ENCODE assay signal across 16 mouse cellular contexts in the genomic region with DNA sequence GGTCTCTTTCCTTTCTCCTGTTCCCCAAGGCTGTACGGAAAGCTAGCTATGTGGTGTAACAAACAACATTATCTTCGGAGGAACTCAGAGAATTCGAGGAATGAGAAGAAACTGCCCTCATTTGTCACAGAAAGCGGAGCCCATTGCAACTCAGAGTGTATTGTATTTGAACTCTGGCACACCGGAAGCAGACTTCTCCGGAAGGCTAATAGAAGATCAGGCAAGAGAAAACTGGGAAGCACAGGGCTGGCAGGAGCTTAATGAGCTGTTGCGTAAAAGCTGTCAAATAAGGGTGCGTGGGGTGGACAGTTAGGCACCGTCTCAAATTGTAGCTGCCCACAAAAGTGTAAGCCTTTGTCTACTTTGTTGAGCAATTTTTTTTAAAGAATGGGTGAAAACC. TPM values are rescaled to one million over a fixed set of nuclear protein-coding genes. Genes with fewer than 3 reads are reported as not detected.
A peak's percentile ranks its signal among the peaks of the same experiment; 100 is the strongest.
DNase-seq lines count a peak whose midpoint lies in the region; ATAC-seq lines count a peak whose summit lies in the region.
"Had no signal": no experiment of that assay in that cellular context is flagged by ENCODE, and none has a peak within 500 bp of the region (broad histone marks: within the 10 kb centered on the region; RNA-seq: fewer than 3 reads in every experiment).

No protein-coding gene starts in this region.

- H3K27ac ChIP-seq in forebrain, embryonic 10.5 days: peak overlapping the region; percentile 51; the same call in 1 of the 2 replicates
- no peak overlapping the region for H3K27ac ChIP-seq in forebrain, embryonic 11.5 days (ENCODE audit: low read depth, low read length)
- H3K27ac ChIP-seq in midbrain, embryonic 14.5 days (replicated peaks; ENCODE audit: low read depth, low read length): no peak overlapping the region
- no peak overlapping the region for H3K27ac ChIP-seq in midbrain, embryonic 11.5 days (ENCODE audit: low read depth, low read length)
- H3K27ac ChIP-seq: hindbrain, embryonic 15.5 days; liver, embryonic 14.5 days had no signal

- peaks cover 47% of the 10 kb centered on the region for H3K4me1 ChIP-seq in forebrain, embryonic 10.5 days
- peaks cover 6% of the 10 kb centered on the region for H3K4me1 ChIP-seq in forebrain, embryonic 11.5 days (replicated peaks; ENCODE audit: control insufficient read depth, insufficient read depth, low read length)
- peaks cover 7% of the 10 kb centered on the region; the same call in 1 of the 2 replicates for H3K4me1 ChIP-seq in midbrain, embryonic 14.5 days (ENCODE audit: control insufficient read depth, insufficient read depth, low read length)
- H3K4me1 ChIP-seq in midbrain, embryonic 11.5 days (ENCODE audit: control insufficient read depth, insufficient read depth, low read length): no peaks in the 10 kb centered on the region; the same call in 1 of the 2 replicates

- peaks cover 12% of the 10 kb centered on the region; the same call in 1 of the 2 replicates for H3K9me3 ChIP-seq in forebrain, embryonic 10.5 days
- H3K9me3 ChIP-seq in forebrain, embryonic 11.5 days (ENCODE audit: control insufficient read depth, low read length): no peaks in the 10 kb centered on the region
- H3K9me3 ChIP-seq in midbrain, embryonic 14.5 days (ENCODE audit: control insufficient read depth, low read length): no peaks in the 10 kb centered on the region
- H3K9me3 ChIP-seq in midbrain, embryonic 11.5 days (ENCODE audit: control insufficient read depth, low read length): no peaks in the 10 kb centered on the region
- H3K9me3 ChIP-seq: hindbrain, embryonic 15.5 days had no signal

- H3K9ac ChIP-seq in forebrain, embryonic 11.5 days (ENCODE audit: low read length): no peak overlapping the region
- H3K9ac ChIP-seq in midbrain, embryonic 14.5 days (replicated peaks; ENCODE audit: low read length): no peak overlapping the region
- H3K9ac ChIP-seq in midbrain, embryonic 11.5 days (ENCODE audit: low read length): no peak overlapping the region
- H3K9ac ChIP-seq: hindbrain, embryonic 15.5 days; liver, embryonic 14.5 days had no signal

- no peaks in the 10 kb centered on the region for H3K36me3 ChIP-seq in forebrain, embryonic 10.5 days (replicated peaks)
- no peaks in the 10 kb centered on the region for H3K36me3 ChIP-seq in forebrain, embryonic 11.5 days (ENCODE audit: control insufficient read depth, insufficient read depth, low read length)
- no peaks in the 10 kb centered on the region for H3K36me3 ChIP-seq in midbrain, embryonic 14.5 days (ENCODE audit: control insufficient read depth, insufficient read depth, low read length)
- H3K36me3 ChIP-seq in midbrain, embryonic 11.5 days (ENCODE audit: control insufficient read depth, insufficient read depth, low read length): no peaks in the 10 kb centered on the region
- H3K36me3 ChIP-seq: hindbrain, embryonic 15.5 days had no signal

- H3K27me3 ChIP-seq in forebrain, embryonic 10.5 days (ENCODE audit: poor library complexity, severe bottlenecking): peaks cover 75% of the 10 kb centered on the region
- H3K27me3 ChIP-seq in forebrain, embryonic 11.5 days (ENCODE audit: control insufficient read depth, insufficient read depth, low read length): peaks cover 13% of the 10 kb centered on the region
- no peaks in the 10 kb centered on the region for H3K27me3 ChIP-seq in midbrain, embryonic 14.5 days (ENCODE audit: control insufficient read depth, insufficient read depth, low read length)
- H3K27me3 ChIP-seq in midbrain, embryonic 11.5 days (ENCODE audit: control insufficient read depth, insufficient read depth, low read length): no peaks in the 10 kb centered on the region
- H3K27me3 ChIP-seq: hindbrain, embryonic 15.5 days had no signal

- WGBS in forebrain, embryonic 10.5 days: 40% methylated on average over 9 of the region's 9 CpGs
- 32% methylated on average over 9 of the region's 9 CpGs for WGBS in forebrain, embryonic 11.5 days
- WGBS in midbrain, embryonic 14.5 days: 71% methylated on average over 9 of the region's 9 CpGs
- 69% methylated on average over 9 of the region's 9 CpGs for whole genome bisulfite sequencing in midbrain, embryonic 11.5 days

- no peak overlapping the region for H3K4me3 ChIP-seq in forebrain, embryonic 10.5 days
- no peak overlapping the region for H3K4me3 ChIP-seq in forebrain, embryonic 11.5 days (ENCODE audit: low read depth, low read length)
- no peak overlapping the region for H3K4me3 ChIP-seq in midbrain, embryonic 14.5 days (replicated peaks; ENCODE audit: low read depth, low read length)
- H3K4me3 ChIP-seq in midbrain, embryonic 11.5 days (ENCODE audit: low read depth, low read length): no peak overlapping the region
- H3K4me3 ChIP-seq: erythroblast, embryonic 14.5 days; hindbrain, embryonic 15.5 days had no signal

- ATAC-seq in forebrain, embryonic 11.5 days (replicated peaks; ENCODE audit: low FRiP score): no peak
- no peak for ATAC-seq in midbrain, embryonic 14.5 days (ENCODE audit: low FRiP score, low TSS enrichment)
- ATAC-seq in midbrain, embryonic 11.5 days (ENCODE audit: low FRiP score): no peak
- ATAC-seq in cerebellum, adult (ENCODE audit: insufficient number of reproducible peaks, low FRiP score, low TSS enrichment): no peak

- no peak for DNase-seq in forebrain, embryonic 10.5 days (ENCODE audit: extremely low spot score, low spot score)
- DNase-seq in forebrain, embryonic 11.5 days (ENCODE audit: low spot score): no peak
- peak; percentile 9 for DNase-seq in midbrain, embryonic 14.5 days
- DNase-seq in midbrain, embryonic 11.5 days (ENCODE audit: low spot score, missing footprints): no peak
- DNase-seq in kidney, postnatal 14 days: peak; percentile 59
- no peak for DNase-seq in urinary bladder, adult 18-20 months (ENCODE audit: low spot score in 2 of 2)
- no peak for DNase-seq in cerebellum, postnatal 4 days (ENCODE audit: low spot score in 2 of 2)
- DNase-seq: adrenal gland, adult 8-10 months; cerebellum, adult 9-10 months; gastrocnemius, postnatal 25 days; layer of hippocampus, adult 9-11 months; spleen, adult 18-20 months had no signal

- no peak overlapping the region for H3K4me2 ChIP-seq in forebrain, embryonic 11.5 days (ENCODE audit: low read depth, low read length, severe bottlenecking)
- H3K4me2 ChIP-seq in midbrain, embryonic 14.5 days (ENCODE audit: low read length): no peak overlapping the region
- no peak overlapping the region for H3K4me2 ChIP-seq in midbrain, embryonic 11.5 days
- H3K4me2 ChIP-seq: hindbrain, embryonic 15.5 days had no signal

RNA-seq across cellular contexts. Expression of gene Rfx8, which starts 10.7 kb away (rescaled TPM):
- polyA plus RNA-seq in forebrain, embryonic 10.5 days (2016; fragmentation: Nextera tagmentation; extraction: Ambion mirVana): 0.22 and 0.34 TPM in 2 replicates
- 0.17 and 0.45 TPM in 2 replicates for polyA plus RNA-seq in forebrain, embryonic 11.5 days (2014; fragmentation: Nextera tagmentation; extraction: Ambion mirVana)
- polyA plus RNA-seq in midbrain, embryonic 14.5 days (2014; fragmentation: Nextera tagmentation; extraction: Ambion mirVana): 0.13 and 0.22 TPM in 2 replicates
- 0.15 and 0.39 TPM in 2 replicates for polyA plus RNA-seq in midbrain, embryonic 11.5 days (2014; fragmentation: Nextera tagmentation; extraction: Ambion mirVana)

Comparison
In these comparisons a context has a peak if more than half of its experiments do, and no peak if none do; other contexts are left out.
1. DNase-seq: peak in midbrain, embryonic 14.5 days (single experiment) and kidney, postnatal 14 days (single experiment); none in forebrain, embryonic 10.5 days (single experiment), forebrain, embryonic 11.5 days (single experiment), midbrain, embryonic 11.5 days (single experiment), urinary bladder, adult 18-20 months (0 of 2) and cerebellum, postnatal 4 days (0 of 2).